Mouse (Mus musculus) heart, postnatal 0 days (tissue): ENCODE measurements around the gene Cdc34b.

ENCODE experiments used
- CTCF ChIP-seq: IDR thresholded peaks from 2 replicates; pipeline ENCODE4 v1.5.1; 2016; ENCODE audit warnings: antibody characterized with exemption, control low read depth, low read depth
- EP300 ChIP-seq: IDR thresholded peaks from 2 replicates; pipeline ENCODE4 v1.6.1; 2016; ENCODE audit warnings: antibody characterized with exemption, low read depth

DNA sequence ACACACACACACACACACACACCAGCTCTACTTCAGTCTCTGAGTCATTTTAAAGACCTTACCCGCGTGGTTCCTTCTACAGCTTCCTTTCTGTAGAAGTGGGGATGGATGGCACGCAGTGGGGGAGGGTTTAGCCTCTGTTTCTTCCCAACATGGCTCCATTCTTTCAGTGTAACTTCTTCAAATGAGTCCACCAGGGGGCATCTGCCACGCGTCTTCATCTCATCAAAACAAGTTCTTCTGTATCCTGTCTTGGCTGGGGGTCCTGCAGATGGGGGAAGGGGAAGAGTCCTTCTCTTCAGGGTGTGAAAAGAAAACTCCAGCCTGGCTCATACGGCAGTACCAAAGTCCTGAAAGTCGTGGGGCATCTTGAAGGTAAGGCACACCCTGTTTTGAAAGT is 37.6 kb upstream of the Cdc34b start:
- TF ChIP-seq CTCF (0 out of 2 replicates have a peak, but pooled peaks have one; percentile 9), EP300 (no peak)
